In the genomic region with DNA sequence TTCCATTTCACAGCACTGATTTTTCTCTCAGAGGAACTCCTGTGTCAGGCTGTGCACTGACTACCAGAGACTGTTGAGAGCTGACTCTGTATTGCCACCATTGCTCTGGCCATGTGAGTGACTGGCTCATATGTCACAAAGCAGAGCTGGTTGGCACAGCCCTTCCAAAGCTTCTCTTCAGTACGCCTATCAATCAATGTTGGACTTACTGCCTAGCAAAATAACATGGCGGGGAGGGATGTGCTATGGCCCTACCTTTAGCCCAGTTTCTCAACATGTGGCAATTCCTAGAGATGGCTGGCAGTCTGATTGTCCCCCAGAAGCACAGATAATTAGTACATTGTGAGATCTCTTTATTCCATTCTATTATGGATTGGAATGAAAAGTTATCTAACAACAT, we compare ENCODE assay signal across 17 mouse cellular contexts.
DNase-seq lines count a peak whose midpoint lies in the region; ATAC-seq and TF ChIP-seq lines count a peak whose summit lies in the region.
"Had no signal": no experiment of that assay in that cellular context is flagged by ENCODE, and none has a peak within 500 bp of the region (broad histone marks: within the 10 kb centered on the region; RNA-seq: fewer than 3 reads in every experiment).

No protein-coding gene starts in this region.

- H3K36me3 ChIP-seq in liver, adult 2 months (ENCODE audit: control insufficient read depth, insufficient read depth, low read length): no peaks in the 10 kb centered on the region
- no peaks in the 10 kb centered on the region for H3K36me3 ChIP-seq in liver, embryonic 12.5 days
- H3K36me3 ChIP-seq: embryonic facial prominence, embryonic 12.5 days; forebrain, embryonic 15.5 days had no signal

- H3K27me3 ChIP-seq in liver, adult 2 months (ENCODE audit: control insufficient read depth, insufficient read depth, low read length): no peaks in the 10 kb centered on the region
- H3K27me3 ChIP-seq in liver, embryonic 12.5 days (replicated peaks): no peaks in the 10 kb centered on the region
- H3K27me3 ChIP-seq: embryonic facial prominence, embryonic 12.5 days; forebrain, embryonic 13.5 days; forebrain, embryonic 15.5 days had no signal

- H3K4me1 ChIP-seq in liver, adult 2 months (ENCODE audit: control insufficient read depth, insufficient read depth, low read length): no peaks in the 10 kb centered on the region
- no peaks in the 10 kb centered on the region for H3K4me1 ChIP-seq in liver, embryonic 12.5 days
- H3K4me1 ChIP-seq: forebrain, embryonic 13.5 days; forebrain, embryonic 15.5 days had no signal

- H3K79me2 ChIP-seq in liver, adult 2 months (ENCODE audit: control insufficient read depth, insufficient read depth, low read length): no peaks in the 10 kb centered on the region

- H3K9ac ChIP-seq in liver, adult 2 months (ENCODE audit: low read depth, low read length): no peak overlapping the region
- no peak overlapping the region for H3K9ac ChIP-seq in liver, embryonic 12.5 days
- H3K9ac ChIP-seq: embryonic facial prominence, embryonic 12.5 days; forebrain, embryonic 13.5 days; forebrain, embryonic 15.5 days; forebrain, postnatal 0 days had no signal

- no peak for TF ChIP-seq CTCF in liver, adult 2 months (IDR thresholded peaks at IDR 0.05; ENCODE audit: low read depth, low read length)

- ATAC-seq in liver, embryonic 12.5 days: no peak
- ATAC-seq: forebrain, embryonic 13.5 days; forebrain, embryonic 15.5 days; forebrain, postnatal 0 days had no signal

- H3K4me3 ChIP-seq in liver, adult 2 months (ENCODE audit: insufficient read depth, low read depth, low read length): no peak overlapping the region
- no peak overlapping the region for H3K4me3 ChIP-seq in liver, embryonic 12.5 days
- H3K4me3 ChIP-seq: embryonic facial prominence, embryonic 12.5 days; forebrain, embryonic 13.5 days; forebrain, embryonic 15.5 days had no signal

- no peak for TF ChIP-seq POLR2A in liver, adult 2 months (IDR thresholded peaks at IDR 0.05; ENCODE audit: extremely low read depth, insufficient read depth, low read length)

- H3K27ac ChIP-seq in liver, adult 2 months (replicated peaks; ENCODE audit: insufficient read depth, low read depth, low read length): no peak overlapping the region
- no peak overlapping the region for H3K27ac ChIP-seq in liver, embryonic 12.5 days
- H3K27ac ChIP-seq: embryonic facial prominence, embryonic 12.5 days; forebrain, embryonic 13.5 days; forebrain, embryonic 15.5 days had no signal

- 24% methylated on average over 2 of the region's 2 CpGs for WGBS in liver, adult 2 months
- 52% methylated on average over 2 of the region's 2 CpGs for WGBS in liver, embryonic 12.5 days (ENCODE audit: insufficient replicate concordance)

- no peak overlapping the region for H3K4me2 ChIP-seq in liver, embryonic 12.5 days
- H3K4me2 ChIP-seq: embryonic facial prominence, embryonic 12.5 days; forebrain, embryonic 13.5 days; forebrain, embryonic 15.5 days had no signal

- peak; percentile 6 for DNase-seq in liver, adult 2 months (ENCODE audit: extremely low read depth, low read depth, low spot score)
- DNase-seq in retina, embryonic 14.5 days (ENCODE audit: low spot score): peak; percentile 1
- no peak for DNase-seq in retina, postnatal 1 day
- no peak for DNase-seq in kidney, postnatal 14 days
- DNase-seq: adrenal gland, adult 8-10 months; adrenal gland, postnatal 14 days; adrenal gland, postnatal 36 days; cerebellum, adult 11-12 months; cerebellum, adult 2 months; cerebellum, adult 9-10 months; cerebellum, postnatal 10 days; cerebellum, postnatal 25 days; forebrain, postnatal 0 days had no signal

- H3K9me3 ChIP-seq in liver, embryonic 12.5 days (replicated peaks): no peaks in the 10 kb centered on the region
- H3K9me3 ChIP-seq: embryonic facial prominence, embryonic 12.5 days; forebrain, embryonic 13.5 days; forebrain, embryonic 15.5 days had no signal

Comparison
In these comparisons a context has a peak if more than half of its experiments do, and no peak if none do; other contexts are left out.
1. DNase-seq: peak in liver, adult 2 months (single experiment) and retina, embryonic 14.5 days (single experiment); none in retina, postnatal 1 day (single experiment) and kidney, postnatal 14 days (single experiment).